Mouse (Mus musculus) liver, embryonic 16.5 days (tissue): ENCODE data around the gene Eid1. TPM values are rescaled to one million over a fixed set of nuclear protein-coding genes. Genes with fewer than 3 reads are reported as not detected.
A peak's percentile ranks its signal among the peaks of the same experiment; 100 is the strongest.

Experiments
- ATAC-seq: fragments of 200-750 bp; cut with Nextera tagmentation; 2 replicates; pipeline ENCODE4 v1.8.0; 2017; ENCODE audit warnings: low read depth, mild to moderate bottlenecking, moderate number of reproducible peaks, moderate library complexity
- H3K27ac ChIP-seq: fragments of 300-500 bp; sonication (generic); 2 replicates; pipeline ENCODE4 v1.5.1; 2014; ENCODE audit warnings: mild to moderate bottlenecking, low read length
- H3K27me3 ChIP-seq: fragments of 300-500 bp; sonication (generic); 2 replicates; pipeline ENCODE4 v1.6.1; 2014; ENCODE audit warnings: low read depth, low read length, mixed read lengths; ENCODE audit not compliant: control insufficient read depth, insufficient read depth
- H3K36me3 ChIP-seq: fragments of 300-500 bp; sonication (generic); 2 replicates; pipeline ENCODE4 v1.6.1; 2014; ENCODE audit warnings: mild to moderate bottlenecking; ENCODE audit not compliant: control insufficient read depth, insufficient read depth
- H3K4me1 ChIP-seq: fragments of 300-500 bp; sonication (generic); 2 replicates; pipeline ENCODE4 v1.6.1; 2014; ENCODE audit warnings: low read depth, low read length, mixed read lengths; ENCODE audit not compliant: control insufficient read depth
- H3K4me2 ChIP-seq: fragments of 300-500 bp; sonication (generic); 2 replicates; pipeline ENCODE4 v1.6.1; 2014; ENCODE audit warnings: low read depth, low read length, mixed read lengths
- H3K4me3 ChIP-seq: fragments of 300-500 bp; sonication (generic); 2 replicates; pipeline ENCODE4 v1.5.1; 2014; ENCODE audit warnings: low read depth, mild to moderate bottlenecking, low read length
- H3K9ac ChIP-seq: fragments of 300-500 bp; sonication (generic); 2 replicates; pipeline ENCODE4 v1.6.1; 2014; ENCODE audit warnings: low read depth, low read length
- H3K9me3 ChIP-seq: fragments of 300-500 bp; sonication (generic); replicated peaks from 2 replicates; pipeline ENCODE4 v1.6.1; 2016; ENCODE audit warnings: low read length; ENCODE audit not compliant: control insufficient read depth
- WGBS: fragments of 180-500 bp; shearing (Covaris S2); extraction: QIAGEN DNeasy Blood & Tissue Kit; methylation state at CpG from one replicate; pipeline ENCODE4 v1.1.7; 2014; ENCODE audit not compliant: insufficient replicate concordance; 5-methylcytosine and 5-hydroxymethylcytosine counted together
- polyA plus RNA-seq: library from polyadenylated mRNA; unstranded; fragments of >200 nt; fragmentation: Nextera tagmentation; extraction: Ambion mirVana; gene quantifications from 2 replicates; pipeline ENCODE4 v1.2.1, GENCODE M21; 2015

Eid1 gene
- polyA plus RNA-seq, 1 experiment from 2014 or later, result 34.2 TPM

DNA sequence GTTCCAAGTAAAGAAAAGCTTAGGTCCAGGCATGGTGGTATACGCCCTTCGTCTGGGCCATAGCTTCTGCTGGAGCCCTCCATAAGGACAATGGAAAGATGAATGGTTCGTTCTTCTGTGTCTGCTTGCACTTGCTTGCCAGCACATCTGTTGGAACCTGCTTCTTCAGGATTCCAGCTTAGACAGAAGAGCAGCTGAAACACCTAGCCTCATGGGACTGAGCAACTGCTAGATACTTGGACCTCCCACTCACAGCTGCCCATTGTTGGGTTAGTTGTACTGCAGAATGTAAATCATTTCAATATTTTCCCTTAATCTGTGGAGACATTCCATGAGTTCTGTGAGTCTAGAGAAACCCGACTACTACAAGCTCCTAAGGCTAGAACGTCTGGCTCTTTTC lies 22.9 kb upstream of the Eid1 start:
- WGBS, result 67% methylated on average over 5 of the region's 5 CpGs

DNA sequence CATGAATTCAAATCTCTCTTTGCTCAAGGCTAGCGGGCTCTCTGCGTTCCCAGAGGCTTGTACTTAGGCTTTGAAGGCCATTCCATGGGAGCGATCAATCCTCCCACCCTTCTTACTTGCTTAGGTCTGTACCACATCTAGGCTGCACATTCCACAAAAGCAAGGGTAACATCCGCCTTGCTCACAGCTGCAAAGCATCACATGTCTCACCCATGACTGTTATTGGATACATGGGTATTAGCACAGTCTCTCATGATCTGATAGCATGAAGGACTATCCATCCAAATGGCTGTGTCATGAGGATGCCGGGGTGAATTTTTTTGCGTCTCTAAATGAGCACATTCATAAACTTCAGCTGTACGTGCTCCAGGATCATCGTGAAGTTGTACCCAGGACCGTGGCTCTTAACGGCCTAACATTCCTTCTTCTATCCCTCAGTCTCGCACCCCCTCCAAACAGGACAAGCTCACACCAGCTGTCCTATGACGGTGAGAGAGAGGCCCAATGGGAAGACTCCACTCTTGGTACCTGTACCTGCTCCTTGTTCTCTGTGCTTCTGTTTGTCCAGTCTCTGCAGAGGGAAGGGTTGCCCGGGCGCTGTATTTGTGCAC lies 22.0 kb upstream of the Eid1 start:
- Histone ChIP-seq H3K4me1 (no peaks in the 10 kb centered on the region), H3K27me3 (no peaks in the 10 kb centered on the region), H3K36me3 (no peaks in the 10 kb centered on the region), H3K4me2 (no peak overlapping the region), H3K9me3 (no peaks in the 10 kb centered on the region), H3K9ac (no peak overlapping the region), H3K4me3 (no peak overlapping the region), H3K27ac (no peak overlapping the region)
- no peak for ATAC-seq
- 75% methylated on average over 14 of the region's 14 CpGs for WGBS

More for the DNA sequence above, 22.9 kb upstream of the Eid1 start:
- Histone ChIP-seq H3K4me3 (no peak overlapping the region), H3K9me3 (no peaks in the 10 kb centered on the region), H3K27me3 (no peaks in the 10 kb centered on the region), H3K36me3 (no peaks in the 10 kb centered on the region), H3K4me1 (no peaks in the 10 kb centered on the region), H3K9ac (no peak overlapping the region), H3K27ac (no peak overlapping the region), H3K4me2 (no peak overlapping the region)
- ATAC-seq, result no peak

DNA sequence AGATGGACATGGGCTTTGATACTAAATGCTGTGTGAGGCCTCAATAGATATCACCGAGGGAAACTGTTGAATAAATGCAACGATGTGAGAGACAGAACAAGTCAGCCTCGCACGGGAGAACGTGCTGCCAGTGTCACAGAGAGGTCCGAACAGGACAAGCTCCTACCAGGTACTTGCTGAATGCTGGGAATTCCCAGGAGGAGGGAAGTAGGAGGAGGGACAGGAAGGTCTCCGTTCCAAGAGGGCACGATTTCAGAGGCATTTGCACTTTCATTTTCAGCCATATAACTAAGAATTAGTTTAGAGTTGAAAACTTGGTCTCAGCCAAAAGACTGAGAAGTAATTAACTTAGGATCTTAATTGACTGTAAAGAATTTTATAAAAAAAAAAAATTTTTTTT lies 21.3 kb upstream of the Eid1 start:
- no peaks in the 10 kb centered on the region for H3K27me3 ChIP-seq
- no peak overlapping the region for H3K4me3 ChIP-seq
- 70% methylated on average over 8 of the region's 8 CpGs for WGBS
- H3K4me2 ChIP-seq, result no peak overlapping the region
- no peak overlapping the region for H3K27ac ChIP-seq
- H3K36me3 ChIP-seq, result no peaks in the 10 kb centered on the region
- H3K4me1 ChIP-seq, result no peaks in the 10 kb centered on the region
- ATAC-seq, result no peak
- no peaks in the 10 kb centered on the region for H3K9me3 ChIP-seq
- H3K9ac ChIP-seq, result no peak overlapping the region

DNA sequence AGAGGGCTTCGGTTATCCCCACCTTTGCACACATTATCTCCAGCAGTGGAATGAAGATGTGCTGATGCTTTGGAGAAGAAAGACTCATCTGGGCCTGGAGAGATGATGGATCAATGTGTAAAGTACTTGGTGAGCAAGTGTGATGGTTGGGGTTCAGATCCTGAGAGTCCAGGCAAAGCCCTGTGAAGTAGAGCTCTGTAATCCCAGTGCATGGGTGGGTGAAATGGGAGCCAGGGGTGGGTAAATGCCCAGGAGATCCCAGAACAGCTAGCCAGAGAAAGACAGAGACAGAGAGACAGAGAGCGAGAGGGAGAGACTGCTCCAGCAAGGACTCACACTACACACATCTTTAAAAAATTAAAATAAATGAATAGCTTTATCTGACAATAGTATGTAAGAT lies 19.6 kb upstream of the Eid1 start:
- Histone ChIP-seq H3K27ac (no peak overlapping the region), H3K9me3 (no peaks in the 10 kb centered on the region), H3K4me1 (no peaks in the 10 kb centered on the region), H3K36me3 (no peaks in the 10 kb centered on the region), H3K9ac (no peak overlapping the region), H3K4me3 (no peak overlapping the region), H3K27me3 (no peaks in the 10 kb centered on the region), H3K4me2 (no peak overlapping the region)
- WGBS, result 80% methylated on average over 2 of the region's 2 CpGs
- no peak for ATAC-seq

DNA sequence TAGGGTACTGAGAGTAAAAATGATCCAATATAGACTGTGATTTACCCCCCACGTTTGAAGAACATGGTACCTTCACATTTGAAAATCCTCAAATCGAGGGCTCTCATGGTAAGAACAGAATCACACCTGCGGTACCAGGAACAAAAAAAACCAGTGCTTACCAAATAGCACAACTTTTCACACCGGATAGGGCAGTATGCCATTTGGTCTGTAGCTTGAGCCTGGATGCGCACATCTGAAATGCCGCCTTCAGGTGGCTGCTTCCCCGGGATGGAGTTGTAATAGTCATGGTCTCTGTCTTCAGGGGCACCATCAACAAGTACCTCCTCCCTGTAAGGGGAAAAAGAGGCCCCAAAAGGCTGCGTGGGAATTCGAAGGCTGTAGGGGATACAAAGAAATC lies 17.5 kb upstream of the Eid1 start:
- Histone ChIP-seq H3K36me3 (no peaks in the 10 kb centered on the region), H3K4me1 (peaks cover 3% of the 10 kb centered on the region), H3K4me3 (no peak overlapping the region), H3K9ac (no peak overlapping the region), H3K27ac (no peak overlapping the region), H3K4me2 (no peak overlapping the region), H3K27me3 (no peaks in the 10 kb centered on the region), H3K9me3 (no peaks in the 10 kb centered on the region)
- ATAC-seq, result no peak
- 76% methylated on average over 9 of the region's 9 CpGs for WGBS

DNA sequence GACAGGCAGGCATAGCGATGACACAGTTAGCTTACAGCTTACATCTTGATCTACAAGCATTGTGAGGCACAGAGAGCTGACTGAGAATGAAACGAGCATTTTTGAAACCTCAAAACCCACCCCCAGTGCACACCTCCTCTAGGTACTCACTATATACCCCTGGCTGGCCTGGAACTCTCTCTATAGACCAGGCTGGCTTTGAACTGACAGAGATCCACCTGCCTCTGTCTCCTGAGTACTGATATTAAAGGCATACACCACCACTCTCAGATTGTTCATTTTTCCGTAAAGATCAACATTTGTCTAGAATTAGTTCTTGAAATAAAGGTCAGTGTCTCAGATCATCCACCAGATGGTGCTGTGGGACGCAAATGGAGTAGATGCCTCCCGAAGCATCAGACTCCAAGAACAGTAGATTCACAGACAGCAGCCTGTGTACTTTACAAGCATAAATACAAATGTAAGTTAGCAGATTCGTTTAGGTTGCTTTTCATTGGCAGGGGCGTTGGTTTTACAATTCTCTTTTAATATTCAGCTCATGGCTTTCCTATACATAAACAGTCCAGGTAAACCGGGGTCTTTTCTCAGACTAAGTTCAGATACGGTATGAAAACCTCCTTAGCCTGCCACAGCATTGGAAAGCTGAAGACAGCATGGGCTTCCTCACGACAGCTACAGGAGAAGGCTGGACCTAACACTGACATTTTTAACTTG lies 12.9 kb upstream of the Eid1 start:
- no peak overlapping the region for H3K27ac ChIP-seq
- H3K9me3 ChIP-seq, result no peaks in the 10 kb centered on the region
- H3K36me3 ChIP-seq, result no peaks in the 10 kb centered on the region
- no peaks in the 10 kb centered on the region for H3K27me3 ChIP-seq
- ATAC-seq, result peak; percentile 53
- peak overlapping the region; percentile 47 for H3K4me2 ChIP-seq
- H3K4me3 ChIP-seq, result peak overlapping the region; percentile 25
- H3K9ac ChIP-seq, result peak overlapping the region; percentile 19; the same call in 1 of the 2 replicates
- 11% methylated on average over 10 of the region's 10 CpGs for WGBS
- peaks cover 37% of the 10 kb centered on the region for H3K4me1 ChIP-seq

DNA sequence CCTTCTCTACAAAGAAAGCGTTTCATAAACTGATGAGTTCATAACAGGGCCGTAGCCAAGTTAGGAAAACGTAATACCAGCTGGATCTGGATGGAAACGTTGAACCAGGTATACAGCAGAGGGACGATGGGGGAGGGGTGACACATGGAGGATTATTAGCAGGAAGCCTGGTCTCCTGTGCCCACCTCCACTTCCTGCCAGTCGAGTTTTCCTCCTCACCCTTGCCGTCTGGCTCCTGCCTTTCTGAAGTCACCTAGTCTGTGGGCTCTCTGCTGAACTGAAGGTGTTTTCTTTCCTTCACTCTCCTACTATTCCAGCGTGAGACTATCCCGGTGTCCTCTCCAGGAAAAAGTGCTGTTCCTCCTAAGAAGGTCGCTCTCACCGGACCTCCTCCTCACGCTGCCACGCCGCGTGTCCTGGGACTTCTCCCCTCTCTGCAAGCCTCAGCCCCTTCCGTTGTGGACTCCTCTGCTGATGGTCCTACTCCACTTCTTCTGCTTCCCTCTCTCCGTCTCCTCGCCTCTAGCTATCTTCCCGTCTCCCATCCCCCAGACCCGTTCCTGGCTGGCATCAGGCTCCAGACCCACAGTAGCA lies 12.3 kb upstream of the Eid1 start:
- Histone ChIP-seq H3K27ac (no peak overlapping the region), H3K4me1 (peaks cover 43% of the 10 kb centered on the region), H3K9ac (peak overlapping the region; percentile 19; the same call in 1 of the 2 replicates), H3K27me3 (no peaks in the 10 kb centered on the region), H3K9me3 (no peaks in the 10 kb centered on the region), H3K36me3 (no peaks in the 10 kb centered on the region), H3K4me3 (peak overlapping the region; percentile 25), H3K4me2 (peak overlapping the region; percentile 47)
- ATAC-seq, result no peak
- WGBS, result 38% methylated on average over 20 of the region's 20 CpGs

DNA sequence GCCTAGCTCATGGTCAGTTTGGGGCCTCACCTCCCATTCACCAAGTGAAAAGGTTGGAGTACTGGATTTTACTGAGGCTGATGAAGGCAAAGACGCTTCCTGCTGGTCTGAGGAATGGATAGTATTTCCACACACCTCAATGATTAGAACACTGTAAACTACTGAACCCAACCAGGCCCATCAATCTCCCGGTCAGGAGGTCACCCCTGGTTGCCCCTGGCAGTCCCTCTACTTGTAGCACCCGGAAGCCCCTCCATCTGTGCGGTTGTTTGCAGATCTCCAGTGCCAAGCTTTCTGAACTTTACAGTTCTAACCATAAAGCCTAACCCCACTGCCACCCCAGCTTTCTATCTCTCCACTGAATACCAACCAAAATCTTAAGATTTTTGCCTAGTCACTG lies 11.7 kb upstream of the Eid1 start:
- Histone ChIP-seq H3K36me3 (no peaks in the 10 kb centered on the region), H3K9ac (peak overlapping the region; percentile 19; the same call in 1 of the 2 replicates), H3K4me1 (peaks cover 48% of the 10 kb centered on the region), H3K4me2 (no peak overlapping the region), H3K27me3 (no peaks in the 10 kb centered on the region), H3K9me3 (no peaks in the 10 kb centered on the region), H3K4me3 (no peak overlapping the region), H3K27ac (no peak overlapping the region)
- 72% methylated on average over 4 of the region's 4 CpGs for WGBS
- ATAC-seq, result no peak

DNA sequence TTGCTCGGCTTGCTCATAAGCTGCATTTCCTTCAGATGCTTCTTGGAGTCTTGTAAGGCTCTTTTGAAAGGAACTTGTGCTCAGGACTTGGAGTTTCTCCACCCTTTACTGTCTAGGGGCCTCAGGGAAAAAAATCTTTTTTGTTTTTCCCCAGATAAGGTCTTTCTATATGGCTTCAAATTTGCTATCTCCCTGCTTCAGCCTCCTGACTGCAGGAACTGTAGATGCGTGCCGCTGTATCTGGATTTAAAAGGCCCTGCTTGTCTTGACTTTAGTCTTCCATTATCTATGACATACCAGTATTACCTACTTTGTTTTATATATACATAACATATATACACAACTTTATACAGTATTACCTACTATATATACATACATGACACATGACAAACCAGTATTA lies 10.4 kb upstream of the Eid1 start:
- H3K27me3 ChIP-seq, result no peaks in the 10 kb centered on the region
- H3K4me1 ChIP-seq, result peaks cover 57% of the 10 kb centered on the region
- WGBS, result 39% methylated on average over 3 of the region's 3 CpGs
- ATAC-seq, result no peak
- no peak overlapping the region for H3K4me3 ChIP-seq
- H3K36me3 ChIP-seq, result no peaks in the 10 kb centered on the region
- H3K9me3 ChIP-seq, result no peaks in the 10 kb centered on the region
- no peak overlapping the region for H3K27ac ChIP-seq
- no peak overlapping the region for H3K9ac ChIP-seq
- H3K4me2 ChIP-seq, result no peak overlapping the region
